Mouse (Mus musculus) hindbrain, embryonic 12.5 days (tissue): ENCODE results near the gene Gm614. TPM values are rescaled to one million over a fixed set of nuclear protein-coding genes. Genes with fewer than 3 reads are reported as not detected.

Experiments
- ATAC-seq: fragments of 200-750 bp; cut with Nextera tagmentation; 2 replicates; pipeline ENCODE4 v1.8.0; 2017; ENCODE audit warnings: moderate TSS enrichment; ENCODE audit not compliant: low FRiP score
- H3K27ac ChIP-seq: fragments of 300-500 bp; sonication (generic); 2 replicates; pipeline ENCODE4 v1.5.1; 2016; ENCODE audit warnings: mild to moderate bottlenecking
- H3K27me3 ChIP-seq: fragments of 300-500 bp; sonication (generic); 2 replicates; pipeline ENCODE4 v1.6.1; 2016; ENCODE audit warnings: mild to moderate bottlenecking
- H3K36me3 ChIP-seq: fragments of 300-500 bp; sonication (generic); 2 replicates; pipeline ENCODE4 v1.6.1; 2016; ENCODE audit warnings: mild to moderate bottlenecking
- H3K4me1 ChIP-seq: fragments of 300-500 bp; sonication (generic); 2 replicates; pipeline ENCODE4 v1.6.1; 2016
- H3K4me2 ChIP-seq: fragments of 300-500 bp; sonication (generic); replicated peaks from 2 replicates; pipeline ENCODE4 v1.6.1; 2016; ENCODE audit warnings: mild to moderate bottlenecking
- H3K4me3 ChIP-seq: fragments of 300-500 bp; sonication (generic); 2 replicates; pipeline ENCODE4 v1.5.1; 2016; ENCODE audit warnings: mild to moderate bottlenecking
- H3K9ac ChIP-seq: fragments of 300-500 bp; sonication (generic); 2 replicates; pipeline ENCODE4 v1.6.1; 2016; ENCODE audit warnings: mild to moderate bottlenecking, moderate library complexity
- H3K9me3 ChIP-seq: fragments of 300-500 bp; sonication (generic); replicated peaks from 2 replicates; pipeline ENCODE4 v1.6.1; 2016; ENCODE audit warnings: mild to moderate bottlenecking
- WGBS: fragments of 180-500 bp; shearing (Covaris S2); methylation state at CpG from one replicate; pipeline ENCODE4 v1.1.7; 2016; 5-methylcytosine and 5-hydroxymethylcytosine counted together
- polyA plus RNA-seq: library from polyadenylated mRNA; unstranded; fragments of >200 nt; fragmentation: Nextera tagmentation; extraction: Ambion mirVana; gene quantifications from 2 replicates; pipeline ENCODE4 v1.2.1, GENCODE M21; 2016

Gene Gm614
- polyA plus RNA-seq, 1 experiment from 2014 or later, result not detected

DNA sequence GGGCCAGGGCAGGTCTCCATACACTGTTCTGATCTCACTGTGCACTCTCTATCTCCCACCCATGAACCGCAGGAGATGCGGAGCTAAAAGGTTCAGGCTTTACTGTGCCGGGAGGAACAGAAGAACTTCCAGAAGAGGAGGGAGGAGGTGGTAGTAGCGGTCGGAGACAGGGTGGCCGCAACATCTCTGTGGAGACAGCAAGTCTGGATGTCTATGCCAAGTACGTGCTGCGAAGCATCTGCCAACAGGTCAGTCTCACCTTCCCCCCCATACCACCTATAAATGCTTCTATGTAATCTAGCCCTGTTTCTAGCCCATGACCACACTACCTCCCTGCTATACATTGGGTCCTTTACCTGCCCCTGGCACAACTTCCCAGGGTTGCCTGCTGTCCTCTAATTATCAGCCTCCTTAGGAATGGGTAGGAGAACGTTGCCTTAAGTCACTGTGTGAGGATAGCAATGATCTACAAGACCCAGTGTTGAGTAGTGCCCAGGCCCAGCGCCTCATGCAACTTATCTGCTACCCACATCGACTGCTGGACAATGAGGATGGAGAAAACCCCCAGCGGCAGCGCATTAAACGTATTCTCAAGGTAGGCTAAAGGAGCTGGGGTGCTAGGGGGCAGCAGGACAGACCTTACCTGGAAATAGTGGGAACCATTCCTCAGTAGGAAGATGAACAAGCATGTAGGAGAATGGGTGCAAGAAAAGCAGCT lies 22.3 kb upstream of the Gm614 start:
- 93% methylated on average over 14 of the region's 14 CpGs for WGBS
- no peak overlapping the region for H3K4me2 ChIP-seq
- peaks cover 4% of the 10 kb centered on the region; the same call in 1 of the 2 replicates for H3K27me3 ChIP-seq
- ATAC-seq, result no peak
- no peak overlapping the region for H3K9ac ChIP-seq
- H3K27ac ChIP-seq, result no peak overlapping the region
- peaks cover 85% of the 10 kb centered on the region for H3K36me3 ChIP-seq
- H3K9me3 ChIP-seq, result no peaks in the 10 kb centered on the region
- H3K4me1 ChIP-seq, result no peaks in the 10 kb centered on the region
- H3K4me3 ChIP-seq, result no peak overlapping the region

- H3K9ac ChIP-seq, result no peak overlapping the region
- no peaks in the 10 kb centered on the region for H3K4me1 ChIP-seq
- H3K9me3 ChIP-seq, result no peaks in the 10 kb centered on the region
- no peak overlapping the region for H3K4me3 ChIP-seq
- no peak overlapping the region for H3K27ac ChIP-seq
- ATAC-seq, result no peak
- H3K27me3 ChIP-seq, result peaks cover 4% of the 10 kb centered on the region; the same call in 1 of the 2 replicates
- H3K36me3 ChIP-seq, result peaks cover 81% of the 10 kb centered on the region
- WGBS, result 21% methylated on average over 6 of the region's 6 CpGs
- no peak overlapping the region for H3K4me2 ChIP-seq
Observed at GRCm38 (mm10) chrX:101285534-101285933, 21.7 kb upstream of the Gm614 start.

DNA sequence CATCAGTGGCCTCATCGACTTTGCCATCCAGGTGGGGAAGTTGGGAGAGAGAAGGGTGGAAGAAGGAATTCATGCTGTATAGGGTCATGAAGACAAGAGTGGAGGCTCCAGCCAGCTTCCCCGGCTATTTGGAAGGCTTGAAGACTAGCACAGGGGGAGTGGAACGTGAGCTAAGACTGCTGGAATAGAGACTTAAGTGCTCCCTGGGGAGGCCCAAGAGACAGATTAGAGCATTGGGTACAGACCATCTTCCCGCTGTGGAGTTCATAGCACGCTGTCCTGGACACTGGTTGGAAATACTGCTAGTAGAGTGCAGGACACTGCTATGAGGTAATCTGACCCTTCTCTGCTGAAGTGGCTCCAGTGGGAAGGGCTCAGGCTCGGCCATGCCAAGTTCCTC lies 19.0 kb upstream of the Gm614 start:
- no peak for ATAC-seq
- Histone ChIP-seq H3K9me3 (no peaks in the 10 kb centered on the region), H3K4me3 (no peak overlapping the region), H3K4me2 (no peak overlapping the region), H3K27ac (no peak overlapping the region), H3K36me3 (peaks cover 68% of the 10 kb centered on the region), H3K9ac (no peak overlapping the region), H3K4me1 (no peaks in the 10 kb centered on the region), H3K27me3 (peaks cover 4% of the 10 kb centered on the region; the same call in 1 of the 2 replicates)
- 82% methylated on average over 6 of the region's 6 CpGs for WGBS

DNA sequence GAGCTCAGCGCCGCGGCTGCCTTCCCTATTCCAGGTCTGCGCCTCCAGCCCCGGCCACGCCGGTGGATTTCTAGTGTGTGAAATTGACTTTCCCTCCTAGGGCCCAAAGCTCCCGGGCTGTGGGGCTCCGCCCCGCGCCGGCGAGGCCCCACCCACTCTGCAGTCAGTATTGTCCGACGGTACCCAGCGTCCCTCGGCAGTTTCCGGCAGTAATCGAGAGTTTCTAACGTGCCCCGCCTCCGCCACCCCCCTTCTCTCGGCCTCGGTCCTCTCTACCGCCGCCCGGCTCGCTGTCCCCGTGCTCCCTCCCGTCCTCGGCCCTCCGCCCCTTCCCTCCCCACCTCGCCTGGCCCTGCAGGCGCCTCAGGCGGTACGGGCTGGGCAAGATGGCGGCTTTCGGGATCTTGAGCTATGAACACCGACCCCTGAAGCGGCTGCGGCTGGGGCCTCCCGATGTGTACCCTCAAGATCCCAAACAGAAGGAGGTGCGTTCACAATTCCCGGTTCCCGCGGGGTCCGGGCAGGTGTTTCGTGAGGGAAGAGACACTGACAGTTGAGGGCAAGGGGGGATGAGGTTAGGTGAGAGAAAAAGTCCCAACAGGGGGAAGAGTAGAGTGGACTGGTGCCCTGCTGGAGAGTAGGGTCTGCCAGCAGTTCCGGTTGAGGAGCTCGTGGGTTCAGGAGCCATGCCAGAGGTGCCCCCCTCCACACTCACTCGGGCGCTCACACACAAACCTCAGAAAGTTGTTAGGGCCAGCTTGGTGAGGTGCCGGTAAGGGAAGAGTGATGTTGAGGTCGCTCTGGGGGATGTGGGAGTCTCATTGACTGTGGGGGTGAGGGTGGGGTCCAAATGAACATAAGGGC lies 10.3 kb upstream of the Gm614 start, which contains the start of gene Med12:
TSS of gene Med12 (plus strand) at position 156 of the 864 bp plus-strand sequence.
- 24% methylated on average over 51 of the region's 54 CpGs for WGBS
- ATAC-seq, result peak; percentile 97
- H3K27ac ChIP-seq, result peak within 1 kb of the TSS; percentile 70

GRCm38 (mm10) chrX:101273410-101273809 lies 9.6 kb upstream of the Gm614 start:
- Histone ChIP-seq H3K27me3 (peaks cover 7% of the 10 kb centered on the region; the same call in 1 of the 2 replicates), H3K4me1 (0 out of 2 replicates have a peak, but pooled peaks cover 5% of the 10 kb centered on the region), H3K9me3 (no peaks in the 10 kb centered on the region), H3K4me2 (peak overlapping the region; percentile 50), H3K9ac (no peak overlapping the region), H3K4me3 (peak overlapping the region; percentile 48), H3K27ac (peak overlapping the region; percentile 70), H3K36me3 (0 out of 2 replicates have a peak, but pooled peaks cover 12% of the 10 kb centered on the region)
- WGBS, result 23% methylated on average over 6 of the region's 6 CpGs
- ATAC-seq, result peak; percentile 32

More for the DNA sequence above, 10.3 kb upstream of the Gm614 start, which contains the start of gene Med12:
- peak within 1 kb of the TSS; percentile 50 for H3K4me2 ChIP-seq
- no peaks in the 10 kb centered on the region for H3K9me3 ChIP-seq
- peaks cover 7% of the 10 kb centered on the region; the same call in 1 of the 2 replicates for H3K27me3 ChIP-seq
- peak within 1 kb of the TSS; percentile 48 for H3K4me3 ChIP-seq
- peaks cover 12% of the 10 kb centered on the region; the same call in 1 of the 2 replicates for H3K36me3 ChIP-seq
- 0 out of 2 replicates have a peak, but pooled peaks cover 5% of the 10 kb centered on the region for H3K4me1 ChIP-seq
- peak within 1 kb of the TSS; percentile 68 for H3K9ac ChIP-seq

- H3K27me3 ChIP-seq, result 0 out of 2 replicates have a peak, but pooled peaks cover 7% of the 10 kb centered on the region
- no peaks in the 10 kb centered on the region for H3K4me1 ChIP-seq
- ATAC-seq, result no peak
- H3K9ac ChIP-seq, result no peak within 1 kb of the TSS
- no peak within 1 kb of the TSS for H3K4me3 ChIP-seq
- no peaks in the 10 kb centered on the region for H3K9me3 ChIP-seq
- 54% methylated on average over 3 of the region's 3 CpGs for WGBS
- H3K4me2 ChIP-seq, result no peak within 1 kb of the TSS
- no peak within 1 kb of the TSS for H3K27ac ChIP-seq
- H3K36me3 ChIP-seq, result no peaks in the 10 kb centered on the region
Observed at GRCm38 (mm10) chrX:101268755-101269124, 4.9 kb upstream of the Gm614 start, which contains the start of gene Gm20489. Gene Gm20489, minus strand, starts transcription at chrX:101269023.

DNA sequence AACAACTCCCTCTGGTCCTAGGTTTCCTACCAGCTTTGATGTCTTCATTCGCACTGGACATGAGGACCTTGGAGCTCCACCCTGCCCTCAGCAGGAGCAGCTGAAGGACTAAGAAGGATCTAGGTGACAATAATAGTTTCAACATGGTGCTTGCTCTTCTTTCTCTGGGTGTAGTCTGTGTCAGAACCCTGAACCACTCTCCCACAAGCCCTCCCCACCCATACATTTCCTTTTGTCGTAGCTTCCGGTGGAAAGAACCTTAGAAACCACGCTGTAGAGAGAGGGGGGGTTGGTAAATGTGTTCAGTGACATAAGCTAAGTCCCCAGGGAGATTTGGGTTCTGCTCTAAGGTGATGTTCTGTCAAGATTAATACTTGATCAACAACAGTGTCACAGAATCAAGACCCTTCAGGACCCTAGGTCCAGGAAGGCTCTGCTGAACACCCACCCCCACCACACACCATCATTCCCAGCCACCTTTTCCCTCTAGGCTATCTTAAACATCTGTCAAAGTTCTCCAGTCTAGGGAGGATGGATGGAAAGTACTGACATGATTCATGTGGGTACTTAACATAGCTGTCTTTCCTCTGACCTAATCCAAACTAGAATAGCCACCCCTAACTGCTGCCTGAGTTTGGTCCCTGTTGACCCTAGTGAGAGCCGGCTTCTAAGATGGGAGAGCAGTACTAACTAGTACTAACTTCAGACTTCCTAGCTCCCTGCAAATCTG lies 4.4 kb upstream of the Gm614 start, which contains the start of gene Il2rg:
TSS of gene Il2rg (minus strand) at position 231 of the 730 bp plus-strand sequence.
- H3K4me3 ChIP-seq, result no peak within 1 kb of the TSS
- H3K4me1 ChIP-seq, result no peaks in the 10 kb centered on the region
- no peak within 1 kb of the TSS for H3K9ac ChIP-seq
- H3K36me3 ChIP-seq, result no peaks in the 10 kb centered on the region
- H3K4me2 ChIP-seq, result no peak within 1 kb of the TSS
- 0 out of 2 replicates have a peak, but pooled peaks cover 6% of the 10 kb centered on the region for H3K27me3 ChIP-seq
- H3K9me3 ChIP-seq, result no peaks in the 10 kb centered on the region
- H3K27ac ChIP-seq, result no peak within 1 kb of the TSS
- no peak for ATAC-seq
- 72% methylated on average over 5 of the region's 5 CpGs for WGBS

GRCm38 (mm10) chrX:101266631-101267030 lies 2.8 kb upstream of the Gm614 start:
- WGBS, result 94% methylated on average over 6 of the region's 6 CpGs
- Histone ChIP-seq H3K9ac (no peak overlapping the region), H3K9me3 (no peaks in the 10 kb centered on the region), H3K27me3 (0 out of 2 replicates have a peak, but pooled peaks cover 6% of the 10 kb centered on the region), H3K27ac (no peak overlapping the region), H3K4me2 (no peak overlapping the region), H3K4me1 (no peaks in the 10 kb centered on the region), H3K36me3 (no peaks in the 10 kb centered on the region), H3K4me3 (no peak overlapping the region)
- no peak for ATAC-seq

- H3K4me3 ChIP-seq, result no peak overlapping the region
- H3K27ac ChIP-seq, result peak overlapping the region; percentile 78
- H3K36me3 ChIP-seq, result peaks cover 6% of the 10 kb centered on the region; the same call in 1 of the 2 replicates
- peak; percentile 78 for ATAC-seq
- 0 out of 2 replicates have a peak overlapping the region, but pooled peaks have one; percentile 11 for H3K4me2 ChIP-seq
- H3K4me1 ChIP-seq, result peaks cover 11% of the 10 kb centered on the region; the same call in 1 of the 2 replicates
- WGBS, result 24% methylated on average over 9 of the region's 13 CpGs
- H3K9me3 ChIP-seq, result no peaks in the 10 kb centered on the region
- peaks cover 3% of the 10 kb centered on the region for H3K27me3 ChIP-seq
- no peak overlapping the region for H3K9ac ChIP-seq
Observed at GRCm38 (mm10) chrX:101260441-101261325, 3.1 kb downstream of the Gm614 start.

GRCm38 (mm10) chrX:101256603-101257002 lies 7.2 kb downstream of the Gm614 start:
- Histone ChIP-seq H3K27ac (no peak overlapping the region), H3K9me3 (no peaks in the 10 kb centered on the region), H3K4me2 (0 out of 2 replicates have a peak overlapping the region, but pooled peaks have one; percentile 61), H3K36me3 (peaks cover 6% of the 10 kb centered on the region; the same call in 1 of the 2 replicates), H3K9ac (no peak overlapping the region), H3K4me3 (no peak overlapping the region), H3K27me3 (peaks cover 3% of the 10 kb centered on the region), H3K4me1 (peaks cover 11% of the 10 kb centered on the region; the same call in 1 of the 2 replicates)
- 87% methylated on average over 13 of the region's 13 CpGs for WGBS
- ATAC-seq, result no peak
